Mouse (Mus musculus) E14TG2a.4 (cell line): ENCODE data around the gene Bclaf1.

Experiments
- H3K27me3 ChIP-seq: 2 replicates; pipeline ENCODE4 v1.6.1; 2014; ENCODE audit warnings: low read length, control low read depth; ENCODE audit not compliant: insufficient read depth
- H3K36me3 ChIP-seq: 2 replicates; pipeline ENCODE4 v1.6.1; 2014; ENCODE audit warnings: low read length, control low read depth; ENCODE audit not compliant: insufficient read depth
- H3K4me1 ChIP-seq: replicated peaks from 2 replicates; pipeline ENCODE4 v1.6.1; 2014; ENCODE audit warnings: low read depth, low read length, control low read depth
- H3K4me3 ChIP-seq: replicated peaks from 2 replicates; pipeline ENCODE4 v1.5.1; 2014; ENCODE audit warnings: mild to moderate bottlenecking, low read length
- H3K9me3 ChIP-seq: 2 replicates; pipeline ENCODE4 v1.6.1; 2014; ENCODE audit warnings: low read length, control low read depth
- CTCF ChIP-seq: conservative IDR thresholded peaks from 2 replicates; pipeline ENCODE4 v1.5.1; 2014; ENCODE audit warnings: low read length
- NANOG ChIP-seq: IDR thresholded peaks from 2 replicates; pipeline ENCODE4 v1.6.1; 2014; ENCODE audit warnings: borderline replicate concordance, low read length, mixed read lengths
- POU5F1 ChIP-seq: IDR thresholded peaks from 2 replicates; pipeline ENCODE4 v1.6.1; 2014; ENCODE audit warnings: low read length, borderline replicate concordance

The Bclaf1 gene

DNA sequence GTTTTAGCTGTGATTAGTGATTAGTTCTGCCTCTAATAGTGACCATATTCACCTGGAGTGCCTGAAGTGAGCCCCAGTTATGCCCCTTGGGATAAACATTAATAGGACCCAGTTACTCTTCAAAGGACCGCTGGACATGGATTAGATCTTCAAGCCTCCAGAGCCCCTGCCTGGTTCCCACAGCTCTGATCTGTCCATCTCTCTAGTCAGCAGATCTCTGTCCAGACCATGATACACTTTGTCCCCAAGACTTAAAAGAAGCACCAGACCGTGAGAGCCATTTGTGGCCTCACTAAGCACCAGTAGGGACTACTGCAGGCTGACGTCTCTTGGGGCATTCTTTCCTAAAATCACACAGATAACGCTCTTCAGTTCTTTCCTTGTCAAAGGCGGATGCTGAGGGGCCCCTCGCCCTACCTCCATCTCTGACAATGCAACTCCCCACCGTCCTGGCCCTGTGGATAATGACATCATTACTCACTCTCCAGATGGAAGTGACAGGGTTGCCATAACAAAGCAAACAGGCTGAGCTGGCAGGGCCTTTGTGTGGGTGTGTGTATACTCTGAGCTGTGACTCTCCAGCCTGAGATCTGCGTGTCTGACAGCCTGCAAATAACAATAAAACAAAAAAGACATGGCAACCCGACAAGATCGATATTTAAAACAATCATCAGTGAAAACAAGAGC is 26.8 kb upstream of the Bclaf1 start:
- Histone ChIP-seq H3K36me3 (peaks cover 22% of the 10 kb centered on the region), H3K9me3 (no peaks in the 10 kb centered on the region), H3K4me3 (no peak overlapping the region), H3K27me3 (no peaks in the 10 kb centered on the region), H3K4me1 (peaks cover 28% of the 10 kb centered on the region)
- no peak for TF ChIP-seq NANOG
- no peak for TF ChIP-seq CTCF
- no peak for TF ChIP-seq POU5F1

DNA sequence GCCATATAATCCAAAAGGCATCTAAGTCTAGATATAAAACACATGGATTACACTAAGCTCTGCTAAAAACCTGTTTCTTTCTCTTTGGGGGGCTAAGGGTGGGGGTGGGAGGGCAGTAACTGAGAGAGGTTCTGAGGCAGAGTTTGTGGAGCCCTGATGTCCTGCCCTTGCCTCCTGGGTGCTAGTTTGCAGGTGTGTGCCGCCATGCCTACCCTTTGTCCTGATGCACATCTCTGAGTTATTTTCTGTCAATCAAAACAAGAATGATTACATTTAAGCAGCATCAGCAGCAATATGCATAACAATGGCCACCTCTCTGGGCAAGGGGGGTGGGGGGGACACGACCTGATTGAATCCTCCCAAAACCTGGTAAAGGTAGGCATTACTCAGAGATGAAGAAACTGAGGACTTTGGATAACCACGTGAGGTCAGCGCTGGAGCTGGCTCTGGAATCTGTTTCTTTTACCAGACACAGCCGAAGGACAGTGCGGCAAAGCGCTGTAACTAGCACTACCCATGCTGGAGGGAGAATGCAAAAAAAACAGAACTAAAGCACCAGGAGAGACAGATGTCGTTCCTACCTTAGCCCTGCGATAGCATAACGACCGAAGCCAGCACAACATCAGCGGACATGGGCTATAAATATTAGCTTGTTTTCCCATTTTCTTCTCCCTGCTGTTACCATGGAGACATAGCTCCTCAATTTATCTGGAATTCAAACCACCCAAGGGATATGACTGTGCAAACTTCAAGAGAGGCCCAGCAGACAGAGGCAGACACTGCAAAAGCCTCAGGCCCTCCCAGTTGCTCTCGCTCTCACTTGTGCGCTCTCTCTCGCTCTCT is 26.1 kb upstream of the Bclaf1 start:
- peaks cover 14% of the 10 kb centered on the region for H3K36me3 ChIP-seq
- TF ChIP-seq NANOG (no peak), CTCF (no peak), POU5F1 (peak; percentile 87; the same call in 1 of the 2 replicates)

DNA sequence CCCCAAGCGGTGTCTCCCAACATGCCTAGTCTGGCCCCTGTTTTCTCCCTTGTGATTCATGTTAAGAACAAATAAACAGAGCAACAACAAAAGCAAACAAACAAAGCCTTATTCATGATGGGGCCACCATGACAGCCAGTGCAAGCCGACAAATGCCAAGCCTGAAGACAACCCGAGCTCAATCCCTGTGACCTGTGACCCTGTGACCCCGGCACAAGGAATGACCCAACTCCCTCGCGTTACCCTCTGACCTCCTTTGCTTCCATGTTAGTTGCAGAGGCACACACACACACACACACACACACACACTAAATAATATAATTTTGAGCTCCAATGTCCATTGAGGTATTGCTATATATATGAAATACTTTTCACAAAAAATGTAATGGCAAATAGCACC is 24.9 kb upstream of the Bclaf1 start:
- peaks cover 34% of the 10 kb centered on the region for H3K4me1 ChIP-seq
- TF ChIP-seq CTCF, result no peak
- no peak for TF ChIP-seq NANOG
- no peak for TF ChIP-seq POU5F1
- H3K27me3 ChIP-seq, result no peaks in the 10 kb centered on the region
- H3K9me3 ChIP-seq, result no peaks in the 10 kb centered on the region
- no peak overlapping the region for H3K4me3 ChIP-seq
- H3K36me3 ChIP-seq, result peaks cover 3% of the 10 kb centered on the region; the same call in 1 of the 2 replicates

More for the DNA sequence above, 26.1 kb upstream of the Bclaf1 start:
- Histone ChIP-seq H3K27me3 (no peaks in the 10 kb centered on the region), H3K4me1 (peaks cover 34% of the 10 kb centered on the region), H3K9me3 (no peaks in the 10 kb centered on the region), H3K4me3 (peak overlapping the region; percentile 21)

DNA sequence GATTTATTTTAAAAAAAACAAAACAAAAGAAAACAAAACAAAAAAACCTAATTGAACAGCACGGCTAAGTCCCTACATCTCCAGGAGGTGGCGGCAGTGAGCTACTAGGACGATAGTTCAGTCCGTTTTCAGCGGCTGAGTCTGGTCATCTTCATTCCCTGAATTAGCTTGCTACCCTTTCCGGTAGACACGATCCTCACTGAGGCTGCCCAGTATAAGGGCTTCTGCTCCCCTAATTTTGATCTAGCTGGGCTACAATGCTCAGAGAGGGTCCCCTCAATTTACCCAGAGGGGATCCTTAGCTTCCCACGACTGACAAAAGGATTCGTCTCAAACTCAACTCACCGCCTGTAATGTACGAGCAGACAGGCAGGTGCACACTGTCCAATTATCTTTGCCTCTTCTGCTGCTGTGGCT is 21.8 kb upstream of the Bclaf1 start:
- Histone ChIP-seq H3K4me1 (peaks cover 26% of the 10 kb centered on the region), H3K27me3 (no peaks in the 10 kb centered on the region), H3K4me3 (peak overlapping the region; percentile 50), H3K36me3 (no peaks in the 10 kb centered on the region), H3K9me3 (peaks cover 8% of the 10 kb centered on the region; the same call in 1 of the 2 replicates)
- TF ChIP-seq NANOG (no peak), POU5F1 (no peak), CTCF (peak; percentile 98)

DNA sequence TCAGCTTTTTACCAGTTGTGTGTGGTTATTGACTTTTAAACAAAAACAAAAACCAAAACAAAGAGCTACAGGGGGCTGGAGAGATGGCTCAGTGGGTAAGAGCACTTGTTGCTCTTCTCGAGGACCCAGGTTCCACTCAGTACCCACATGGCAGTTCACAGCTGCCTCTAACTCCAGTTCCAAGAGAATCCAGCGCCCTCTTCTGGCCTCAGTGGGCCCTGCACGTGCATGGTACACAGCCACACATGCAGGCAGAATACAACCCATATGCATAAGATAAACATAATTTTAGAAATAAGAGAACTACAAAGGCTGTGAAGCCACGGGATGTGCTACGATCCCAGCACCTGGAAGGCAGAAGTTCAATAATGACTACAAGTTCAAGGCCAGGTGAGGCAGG is 16.3 kb upstream of the Bclaf1 start:
- Histone ChIP-seq H3K4me3 (no peak overlapping the region), H3K4me1 (peaks cover 40% of the 10 kb centered on the region), H3K9me3 (peaks cover 8% of the 10 kb centered on the region; the same call in 1 of the 2 replicates), H3K27me3 (no peaks in the 10 kb centered on the region), H3K36me3 (no peaks in the 10 kb centered on the region)
- TF ChIP-seq POU5F1 (no peak), CTCF (peak; percentile 88), NANOG (no peak)

DNA sequence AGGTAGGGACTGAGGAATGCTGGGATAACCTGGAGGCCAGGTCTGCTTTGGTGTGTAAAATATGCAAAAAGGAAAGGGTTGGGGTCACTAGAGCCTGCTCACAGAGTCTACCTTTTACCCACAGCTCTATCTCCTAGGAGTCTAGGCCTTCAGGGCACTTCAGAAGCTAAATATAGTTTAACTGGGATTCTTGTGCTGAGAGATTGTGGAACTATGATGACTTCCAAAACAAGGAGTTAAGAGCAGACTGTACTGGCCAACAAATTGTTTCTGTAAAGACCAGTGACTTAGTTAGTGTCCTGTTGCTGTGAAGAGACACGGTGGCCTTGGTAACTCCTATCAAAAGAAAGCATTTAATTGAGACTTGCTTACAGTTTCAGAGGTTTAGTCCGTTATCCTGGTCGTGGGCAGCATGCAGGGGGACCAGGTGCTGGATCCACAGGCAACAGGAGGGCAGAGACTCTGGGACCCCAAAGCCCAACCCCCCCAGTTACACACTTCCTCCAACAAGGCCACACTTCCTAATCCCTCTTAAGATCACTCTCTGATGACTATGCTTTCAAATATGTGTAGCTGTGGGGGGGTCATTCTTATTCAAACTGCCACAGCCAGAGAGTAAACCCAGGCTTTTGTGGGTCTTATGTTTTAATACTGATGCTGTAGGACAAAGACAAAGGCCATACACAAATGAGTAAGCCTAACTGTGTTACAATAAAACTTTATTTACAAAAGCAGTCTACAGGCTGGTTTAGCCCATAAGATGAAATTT is 13.9 kb upstream of the Bclaf1 start:
- H3K9me3 ChIP-seq, result peaks cover 8% of the 10 kb centered on the region; the same call in 1 of the 2 replicates
- no peaks in the 10 kb centered on the region for H3K27me3 ChIP-seq
- H3K4me1 ChIP-seq, result peaks cover 39% of the 10 kb centered on the region
- no peak overlapping the region for H3K4me3 ChIP-seq
- H3K36me3 ChIP-seq, result no peaks in the 10 kb centered on the region
- TF ChIP-seq CTCF (no peak), NANOG (peak; percentile 53; the same call in 1 of the 2 replicates)

DNA sequence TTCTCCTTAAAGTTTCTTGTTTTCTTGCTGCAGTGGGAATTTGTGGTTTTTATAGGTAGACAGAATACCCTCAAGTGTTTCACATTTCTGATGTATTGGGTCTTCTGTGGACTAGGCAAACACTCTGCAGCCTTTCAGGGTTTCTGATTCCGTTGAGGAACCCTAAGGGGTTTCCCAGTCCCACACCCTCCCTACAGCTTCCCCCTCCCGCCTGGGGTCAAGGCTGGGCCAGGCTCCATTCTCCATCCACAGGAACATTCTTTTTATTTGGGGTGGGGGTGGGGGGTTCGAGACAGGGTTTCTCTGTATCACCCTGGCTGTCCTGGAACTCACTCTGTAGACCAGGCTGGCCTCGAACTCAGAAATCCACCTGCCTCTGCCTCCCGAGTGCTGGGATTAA is 13.2 kb upstream of the Bclaf1 start:
- TF ChIP-seq POU5F1 (no peak), NANOG (no peak), CTCF (no peak)
- Histone ChIP-seq H3K4me3 (no peak overlapping the region), H3K9me3 (peaks cover 7% of the 10 kb centered on the region; the same call in 1 of the 2 replicates), H3K36me3 (no peaks in the 10 kb centered on the region), H3K27me3 (no peaks in the 10 kb centered on the region), H3K4me1 (peaks cover 39% of the 10 kb centered on the region)
